Mouse (Mus musculus): ENCODE data around the gene Sypl2.

Sypl2 gene

GRCm38 (mm10) chr3:108178756-108179715 is 47.4 kb downstream of the Sypl2 start:
- no peak for DNase-seq (ENCODE audit: low spot score in 2 of 2)

GRCm38 (mm10) chr3:108174672-108175531 is 51.5 kb downstream of the Sypl2 start:
- peak; percentile 70 to 80 for DNase-seq (ENCODE audit: low spot score in 2 of 2)

GRCm38 (mm10) chr3:108169199-108169598 is 57.2 kb downstream of the Sypl2 start:
- DNase-seq (ENCODE audit: low spot score in 2 of 2), result no peak

GRCm38 (mm10) chr3:108167499-108167898 is 58.9 kb downstream of the Sypl2 start:
- DNase-seq (ENCODE audit: low spot score in 2 of 2), result no peak

- peak in 1 of 2 experiments; percentile 48 for DNase-seq (ENCODE audit: low spot score in 2 of 2)
Measured at GRCm38 (mm10) chr3:108166486-108167211, 59.8 kb downstream of the Sypl2 start.

GRCm38 (mm10) chr3:108165532-108166315 is 60.7 kb downstream of the Sypl2 start:
- DNase-seq (ENCODE audit: low spot score in 2 of 2), result no peak

- DNase-seq (ENCODE audit: low spot score in 2 of 2), result peak; percentile 88 to 90
Measured at GRCm38 (mm10) chr3:108164807-108165206, 61.6 kb downstream of the Sypl2 start.

GRCm38 (mm10) chr3:108164091-108164490 is 62.4 kb downstream of the Sypl2 start:
- no peak for DNase-seq (ENCODE audit: low spot score in 2 of 2)

Measured in frontal cortex, postnatal 36 days (tissue).